Mouse (Mus musculus): Measurements from ENCODE around the gene Zdhhc18.

DNA sequence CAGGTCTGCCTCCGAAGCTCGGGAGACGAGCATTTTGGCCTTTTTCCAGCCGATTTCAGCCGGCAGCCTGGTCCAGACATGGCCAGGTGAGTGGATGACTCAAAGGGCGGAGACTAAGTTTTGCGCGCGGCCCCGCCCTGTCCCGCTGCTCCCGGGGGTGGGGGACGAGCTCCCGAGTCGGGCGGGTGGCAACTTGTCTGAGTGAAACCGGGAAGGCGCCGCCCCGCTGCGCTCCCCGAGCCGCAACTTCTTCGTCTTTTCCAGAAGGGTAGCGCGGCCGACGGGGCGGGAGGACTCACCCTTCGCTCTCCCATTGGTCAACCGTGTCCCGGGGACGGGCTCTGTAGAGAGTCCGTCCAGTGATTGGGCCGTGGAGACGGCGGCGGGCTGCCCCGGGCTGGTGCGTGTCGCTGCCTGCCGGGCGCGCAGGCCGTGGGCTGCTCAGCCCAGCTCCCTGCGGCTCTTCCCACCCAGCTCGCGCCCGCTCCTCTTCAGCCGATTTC is 50.3 kb downstream of the Zdhhc18 start:
- no peak for TF ChIP-seq CTCF (IDR thresholded peaks at IDR 0.05; ENCODE audit: low read depth)
- no peak for TF ChIP-seq EP300 (IDR thresholded peaks at IDR 0.05; ENCODE audit: low read depth)
